Mouse (Mus musculus) kidney, adult 2 months (tissue): ENCODE measurements at regions not wholly inside any gene's neighbourhood (a gene's known extent, or its start where the extent isn't known, plus 50 kb on each side); places are given as distances from the start of the nearest gene placed in this dataset.

Experiments
- CTCF ChIP-seq: fragments of 200-500 bp; conservative IDR thresholded peaks from 2 replicates; pipeline ENCODE4 v1.5.1; 2011; ENCODE audit warnings: low read depth, mild to moderate bottlenecking, control low read depth, low read length, moderate library complexity, mixed read lengths; ENCODE audit not compliant: insufficient read depth, insufficient read length
- POLR2A ChIP-seq: fragments of 200-500 bp; IDR thresholded peaks from one replicate; pipeline ENCODE4 v1.6.1; 2011; ENCODE audit warnings: low read depth, low read length, control low read depth

- TF ChIP-seq CTCF (no peak), POLR2A (no peak)
These were observed 67.7 kb upstream of the Fbxo11 start for GRCm38 (mm10) chr17:88132601-88133346.
